16 mouse cellular contexts compared by ENCODE assay signal in the genomic region with DNA sequence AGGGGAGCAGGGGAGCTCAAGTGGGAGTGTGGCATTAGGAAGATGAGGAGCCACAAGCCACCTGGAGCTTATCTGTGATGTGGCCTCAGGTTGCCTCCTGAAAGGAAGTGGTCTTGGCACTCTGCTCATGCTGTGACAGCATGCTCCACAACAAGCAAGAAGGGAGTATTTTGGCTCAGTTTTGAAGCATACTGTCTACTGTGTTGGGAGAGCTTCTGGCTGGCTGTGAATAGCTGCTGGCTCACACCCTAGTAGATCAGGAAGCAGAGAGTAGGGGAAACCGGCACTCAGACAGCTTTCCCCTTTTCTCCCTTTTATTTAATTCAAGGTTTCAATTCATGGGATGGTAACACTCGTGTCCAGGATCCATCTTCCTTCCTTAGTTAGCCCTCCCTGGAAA. TPM values are rescaled to one million over a fixed set of nuclear protein-coding genes. Genes with fewer than 3 reads are reported as not detected.
"Had no signal": no experiment of that assay in that cellular context is flagged by ENCODE, and none has a peak within 500 bp of the region (broad histone marks: within the 10 kb centered on the region; RNA-seq: fewer than 3 reads in every experiment).

No protein-coding gene starts in this region.

- H3K4me3 ChIP-seq: limb, embryonic 12.5 days; liver, embryonic 13.5 days; lung, embryonic 15.5 days; megakaryocyte, embryonic 14.5 days; midbrain, embryonic 15.5 days; neural tube, embryonic 12.5 days; stomach, embryonic 15.5 days had no signal

- ATAC-seq: liver, postnatal 0 days; midbrain, embryonic 15.5 days had no signal

- H3K27ac ChIP-seq: limb, embryonic 12.5 days; liver, embryonic 13.5 days; lung, embryonic 15.5 days; macrophage; midbrain, embryonic 15.5 days; neural tube, embryonic 12.5 days; stomach, embryonic 15.5 days had no signal

- DNase-seq: kidney, adult 18-20 months; kidney, postnatal 10 days; liver; liver, embryonic 13.5 days; liver, postnatal 0 days; lung, postnatal 14 days; right cerebral cortex, postnatal 14 days had no signal

RNA-seq across cellular contexts. Expression of a gene that starts 29.5 kb away (rescaled TPM):
- total RNA-seq: monocyte, adult 5-6 weeks; neutrophil, adult 5-6 weeks had no signal
